Mouse (Mus musculus) right cerebral cortex, postnatal 4 days (tissue): ENCODE results near the gene Ube2f.

Experiments
- DNase-seq: peaks from one replicate; pipeline ENCODE4 v3.0.0-alpha.2; 2022

Gene Ube2f

GRCm38 (mm10) chr1:91299026-91299706 is 49.1 kb downstream of the Ube2f start:
- no peak for DNase-seq

GRCm38 (mm10) chr1:91299707-91300426 is 49.8 kb downstream of the Ube2f start:
- no peak for DNase-seq

GRCm38 (mm10) chr1:91301206-91301920 is 51.3 kb downstream of the Ube2f start:
- no peak for DNase-seq

GRCm38 (mm10) chr1:91302021-91302420 is 51.9 kb downstream of the Ube2f start:
- DNase-seq: no peak

- no peak for DNase-seq
Observed at GRCm38 (mm10) chr1:91304621-91305020, 54.5 kb downstream of the Ube2f start.

- no peak for DNase-seq
Observed at GRCm38 (mm10) chr1:91309366-91310085, 59.4 kb downstream of the Ube2f start.

GRCm38 (mm10) chr1:91312273-91312672 is 62.2 kb downstream of the Ube2f start:
- DNase-seq: no peak

GRCm38 (mm10) chr1:91313251-91313650 is 63.1 kb downstream of the Ube2f start:
- no peak for DNase-seq

- DNase-seq: no peak
Observed at GRCm38 (mm10) chr1:91317656-91318055, 67.6 kb downstream of the Ube2f start.

GRCm38 (mm10) chr1:91321760-91322438 is 71.8 kb downstream of the Ube2f start, which contains the start of gene Espnl:
Gene Espnl (plus strand): TSS chr1:91322075.
- DNase-seq: no peak

- no peak for DNase-seq
Observed at GRCm38 (mm10) chr1:91324646-91325045, 74.5 kb downstream of the Ube2f start.

GRCm38 (mm10) chr1:91325488-91326042 is 75.5 kb downstream of the Ube2f start:
- no peak for DNase-seq

GRCm38 (mm10) chr1:91332102-91332501 is 82.0 kb downstream of the Ube2f start:
- DNase-seq: no peak

- DNase-seq: no peak
Observed at GRCm38 (mm10) chr1:91333582-91333981, 83.5 kb downstream of the Ube2f start.

GRCm38 (mm10) chr1:91337355-91337754 is 87.3 kb downstream of the Ube2f start:
- no peak for DNase-seq
